Mouse (Mus musculus) neural tube, embryonic 15.5 days (tissue): Measurements from ENCODE around the gene Map3k7. TPM values are rescaled to one million over a fixed set of nuclear protein-coding genes. Genes with fewer than 3 reads are reported as not detected.
"Not testable (repeated sequence)": the region's sequence is repeated elsewhere in the genome, so short reads cannot be mapped to it uniquely, and the experiment has no call there.

Experiments
- ATAC-seq: fragments of 200-750 bp; cut with Nextera tagmentation; 2 replicates; pipeline ENCODE4 v1.8.0; 2017; ENCODE audit warnings: mild to moderate bottlenecking, moderate TSS enrichment, moderate library complexity; ENCODE audit not compliant: low FRiP score
- H3K27ac ChIP-seq: fragments of 300-500 bp; sonication (generic); replicated peaks from 2 replicates; pipeline ENCODE4 v1.5.1; 2015; ENCODE audit warnings: mild to moderate bottlenecking, inconsistent platforms
- H3K27me3 ChIP-seq: fragments of 300-500 bp; sonication (generic); replicated peaks from 2 replicates; pipeline ENCODE4 v1.6.1; 2015; ENCODE audit warnings: inconsistent platforms
- H3K36me3 ChIP-seq: fragments of 300-500 bp; sonication (generic); 2 replicates; pipeline ENCODE4 v1.6.1; 2015; ENCODE audit warnings: inconsistent platforms
- H3K4me1 ChIP-seq: fragments of 300-500 bp; sonication (generic); 2 replicates; pipeline ENCODE4 v1.6.1; 2015; ENCODE audit warnings: inconsistent platforms
- H3K4me2 ChIP-seq: fragments of 300-500 bp; sonication (generic); 2 replicates; pipeline ENCODE4 v1.6.1; 2015; ENCODE audit warnings: inconsistent platforms, mild to moderate bottlenecking, moderate library complexity
- H3K4me3 ChIP-seq: fragments of 300-500 bp; sonication (generic); replicated peaks from 2 replicates; pipeline ENCODE4 v1.5.1; 2015; ENCODE audit warnings: mild to moderate bottlenecking, inconsistent platforms
- H3K9ac ChIP-seq: fragments of 300-500 bp; sonication (generic); replicated peaks from 2 replicates; pipeline ENCODE4 v1.6.1; 2015; ENCODE audit warnings: mild to moderate bottlenecking, inconsistent platforms
- H3K9me3 ChIP-seq: fragments of 300-500 bp; sonication (generic); replicated peaks from 2 replicates; pipeline ENCODE4 v1.6.1; 2016; ENCODE audit warnings: inconsistent platforms
- WGBS: fragments of 180-500 bp; shearing (Covaris S2); methylation state at CpG from one replicate; pipeline ENCODE4 v1.1.7; 2015; ENCODE audit warnings: mixed read lengths; 5-methylcytosine and 5-hydroxymethylcytosine counted together
- polyA plus RNA-seq: library from polyadenylated mRNA; unstranded; fragments of >200 nt; fragmentation: Nextera tagmentation; extraction: Ambion mirVana; gene quantifications from 2 replicates; pipeline ENCODE4 v1.2.1, GENCODE M21; 2015

The Map3k7 gene
- polyA plus RNA-seq, 1 experiment from 2014 or later = 21.6 TPM

GRCm38 (mm10) chr4:31993865-31994264 is 30.0 kb downstream of the Map3k7 start:
- no peak overlapping the region for H3K4me2 ChIP-seq
- H3K9ac ChIP-seq = no peak overlapping the region
- no peak for ATAC-seq
- H3K9me3 ChIP-seq = no peaks in the 10 kb centered on the region
- no peaks in the 10 kb centered on the region for H3K27me3 ChIP-seq
- H3K4me1 ChIP-seq = no peaks in the 10 kb centered on the region
- H3K36me3 ChIP-seq = peaks cover 51% of the 10 kb centered on the region
- WGBS = 66% methylated on average over 1 of the region's 1 CpGs
- H3K4me3 ChIP-seq = no peak overlapping the region
- no peak overlapping the region for H3K27ac ChIP-seq

GRCm38 (mm10) chr4:32001498-32001897 is 37.6 kb downstream of the Map3k7 start:
- H3K9me3 ChIP-seq = no peaks in the 10 kb centered on the region
- no peak overlapping the region for H3K4me2 ChIP-seq
- WGBS = 46% methylated on average over 3 of the region's 3 CpGs
- H3K27ac ChIP-seq = no peak overlapping the region
- H3K36me3 ChIP-seq = peaks cover 24% of the 10 kb centered on the region
- H3K4me3 ChIP-seq = no peak overlapping the region
- H3K4me1 ChIP-seq = no peaks in the 10 kb centered on the region
- no peaks in the 10 kb centered on the region for H3K27me3 ChIP-seq
- no peak overlapping the region for H3K9ac ChIP-seq
- ATAC-seq = no peak

- WGBS = 90% methylated on average over 6 of the region's 6 CpGs
- no peaks in the 10 kb centered on the region for H3K4me1 ChIP-seq
- peaks cover 23% of the 10 kb centered on the region; the same call in 1 of the 2 replicates for H3K36me3 ChIP-seq
- no peak overlapping the region for H3K9ac ChIP-seq
- ATAC-seq = no peak
- H3K27ac ChIP-seq = no peak overlapping the region
- no peaks in the 10 kb centered on the region for H3K9me3 ChIP-seq
- H3K27me3 ChIP-seq = no peaks in the 10 kb centered on the region
- H3K4me2 ChIP-seq = no peak overlapping the region
- H3K4me3 ChIP-seq = no peak overlapping the region
Measured at GRCm38 (mm10) chr4:32004773-32005591, 41.1 kb downstream of the Map3k7 start.

- Histone ChIP-seq H3K27ac (no peak overlapping the region), H3K4me3 (no peak overlapping the region), H3K4me1 (no peaks in the 10 kb centered on the region), H3K36me3 (peaks cover 37% of the 10 kb centered on the region), H3K9me3 (no peaks in the 10 kb centered on the region), H3K9ac (no peak overlapping the region), H3K27me3 (no peaks in the 10 kb centered on the region), H3K4me2 (no peak overlapping the region)
- ATAC-seq = no peak
- WGBS = 60% methylated on average over 3 of the region's 3 CpGs
Measured at GRCm38 (mm10) chr4:32007174-32007573, 43.3 kb downstream of the Map3k7 start.

- ATAC-seq = no peak
- H3K36me3 ChIP-seq = peaks cover 44% of the 10 kb centered on the region
- H3K27me3 ChIP-seq = no peaks in the 10 kb centered on the region
Measured at GRCm38 (mm10) chr4:32008095-32008494, 44.2 kb downstream of the Map3k7 start.

GRCm38 (mm10) chr4:32010808-32011207 is 46.9 kb downstream of the Map3k7 start:
- WGBS = 85% methylated on average over 5 of the region's 5 CpGs
- H3K4me2 ChIP-seq = no peak overlapping the region
- no peak overlapping the region for H3K9ac ChIP-seq
- H3K9me3 ChIP-seq = no peaks in the 10 kb centered on the region
- peaks cover 50% of the 10 kb centered on the region for H3K36me3 ChIP-seq
- no peaks in the 10 kb centered on the region for H3K4me1 ChIP-seq
- H3K4me3 ChIP-seq = no peak overlapping the region
- no peak overlapping the region for H3K27ac ChIP-seq
- H3K27me3 ChIP-seq = no peaks in the 10 kb centered on the region
- no peak for ATAC-seq

More at GRCm38 (mm10) chr4:32008095-32008494, 44.2 kb downstream of the Map3k7 start:
- Histone ChIP-seq H3K4me2 (no peak overlapping the region), H3K4me3 (no peak overlapping the region), H3K9me3 (no peaks in the 10 kb centered on the region), H3K9ac (no peak overlapping the region), H3K4me1 (no peaks in the 10 kb centered on the region), H3K27ac (no peak overlapping the region)
- WGBS = 84% methylated on average over 4 of the region's 4 CpGs

GRCm38 (mm10) chr4:32011218-32011973 is 47.5 kb downstream of the Map3k7 start:
- peaks cover 56% of the 10 kb centered on the region for H3K36me3 ChIP-seq
- H3K9ac ChIP-seq = no peak overlapping the region
- no peaks in the 10 kb centered on the region for H3K9me3 ChIP-seq
- H3K27ac ChIP-seq = no peak overlapping the region
- no peak for ATAC-seq
- no peaks in the 10 kb centered on the region for H3K4me1 ChIP-seq
- H3K27me3 ChIP-seq = no peaks in the 10 kb centered on the region
- no peak overlapping the region for H3K4me2 ChIP-seq
- H3K4me3 ChIP-seq = no peak overlapping the region
- WGBS = 87% methylated on average over 6 of the region's 6 CpGs

GRCm38 (mm10) chr4:32021131-32021530 is 57.2 kb downstream of the Map3k7 start:
- 74% methylated on average over 3 of the region's 3 CpGs for WGBS

GRCm38 (mm10) chr4:32022321-32022720 is 58.4 kb downstream of the Map3k7 start:
- Histone ChIP-seq H3K9me3 (no peaks in the 10 kb centered on the region), H3K36me3 (peaks cover 46% of the 10 kb centered on the region), H3K4me2 (no peak overlapping the region), H3K9ac (no peak overlapping the region), H3K27ac (no peak overlapping the region), H3K4me1 (no peaks in the 10 kb centered on the region), H3K4me3 (no peak overlapping the region), H3K27me3 (no peaks in the 10 kb centered on the region)
- WGBS = 96% methylated on average over 6 of the region's 6 CpGs
- no peak for ATAC-seq

More at GRCm38 (mm10) chr4:32021131-32021530, 57.2 kb downstream of the Map3k7 start:
- Histone ChIP-seq H3K27ac (no peak overlapping the region), H3K4me3 (no peak overlapping the region), H3K36me3 (peaks cover 55% of the 10 kb centered on the region), H3K9me3 (no peaks in the 10 kb centered on the region), H3K27me3 (no peaks in the 10 kb centered on the region), H3K4me1 (no peaks in the 10 kb centered on the region), H3K4me2 (no peak overlapping the region), H3K9ac (no peak overlapping the region)
- ATAC-seq = no peak

GRCm38 (mm10) chr4:32024170-32024569 is 60.3 kb downstream of the Map3k7 start:
- ATAC-seq, H3K4me2 ChIP-seq, H3K27ac ChIP-seq, H3K4me3 ChIP-seq, H3K9ac ChIP-seq, H3K27me3 ChIP-seq, H3K4me1 ChIP-seq, H3K9me3 ChIP-seq: not testable (repeated sequence)
- H3K36me3 ChIP-seq = peaks cover 28% of the 10 kb centered on the region
- WGBS = 77% methylated on average over 2 of the region's 2 CpGs

- peaks cover 20% of the 10 kb centered on the region for H3K36me3 ChIP-seq
- no peaks in the 10 kb centered on the region for H3K4me1 ChIP-seq
- H3K4me3 ChIP-seq = no peak overlapping the region
- H3K27ac ChIP-seq = no peak overlapping the region
- H3K9me3 ChIP-seq = no peaks in the 10 kb centered on the region
- no peak overlapping the region for H3K4me2 ChIP-seq
- ATAC-seq = no peak
- no peak overlapping the region for H3K9ac ChIP-seq
- H3K27me3 ChIP-seq = no peaks in the 10 kb centered on the region
- 98% methylated on average over 2 of the region's 2 CpGs for WGBS
Measured at GRCm38 (mm10) chr4:32025105-32025504, 61.2 kb downstream of the Map3k7 start.

GRCm38 (mm10) chr4:32027094-32027493 is 63.2 kb downstream of the Map3k7 start:
- Histone ChIP-seq H3K9me3 (no peaks in the 10 kb centered on the region), H3K9ac (no peak overlapping the region), H3K4me1 (no peaks in the 10 kb centered on the region), H3K36me3 (peaks cover 8% of the 10 kb centered on the region), H3K27me3 (no peaks in the 10 kb centered on the region), H3K27ac (no peak overlapping the region), H3K4me2 (no peak overlapping the region), H3K4me3 (no peak overlapping the region)
- no peak for ATAC-seq
- 88% methylated on average over 9 of the region's 9 CpGs for WGBS
